Mouse (Mus musculus): ENCODE measurements around the gene Ugt1a1. TPM values are rescaled to one million over a fixed set of nuclear protein-coding genes. Genes with fewer than 3 reads are reported as not detected.
"Not testable (repeated sequence)": the region's sequence is repeated elsewhere in the genome, so short reads cannot be mapped to it uniquely, and the experiment has no call there.

Ugt1a1 gene
- polyA plus RNA-seq, 1 experiment from 2014 or later: not detected

GRCm38 (mm10) chr1:88222216-88222615 lies 10.5 kb downstream of the Ugt1a1 start:
- no peak for ATAC-seq (ENCODE audit: low FRiP score)
- Histone ChIP-seq H3K9me3 (peaks cover 29% of the 10 kb centered on the region), H3K36me3 (replicated peaks) (no peaks in the 10 kb centered on the region), H3K27me3 (no peaks in the 10 kb centered on the region), H3K27ac (no peak overlapping the region), H3K4me2 (no peak overlapping the region), H3K4me1 (no peaks in the 10 kb centered on the region), H3K4me3 (replicated peaks) (no peak overlapping the region), H3K9ac (no peak overlapping the region)
- 49% methylated on average over 2 of the region's 2 CpGs for WGBS

- not testable (repeated sequence) for H3K36me3 ChIP-seq (replicated peaks); H3K4me3 ChIP-seq (replicated peaks); H3K4me2 ChIP-seq; H3K4me1 ChIP-seq; H3K9ac ChIP-seq; H3K27ac ChIP-seq; ATAC-seq (ENCODE audit: low FRiP score); H3K27me3 ChIP-seq
- H3K9me3 ChIP-seq: peaks cover 32% of the 10 kb centered on the region
These were observed 11.3 kb downstream of the Ugt1a1 start for GRCm38 (mm10) chr1:88223011-88223515.

DNA sequence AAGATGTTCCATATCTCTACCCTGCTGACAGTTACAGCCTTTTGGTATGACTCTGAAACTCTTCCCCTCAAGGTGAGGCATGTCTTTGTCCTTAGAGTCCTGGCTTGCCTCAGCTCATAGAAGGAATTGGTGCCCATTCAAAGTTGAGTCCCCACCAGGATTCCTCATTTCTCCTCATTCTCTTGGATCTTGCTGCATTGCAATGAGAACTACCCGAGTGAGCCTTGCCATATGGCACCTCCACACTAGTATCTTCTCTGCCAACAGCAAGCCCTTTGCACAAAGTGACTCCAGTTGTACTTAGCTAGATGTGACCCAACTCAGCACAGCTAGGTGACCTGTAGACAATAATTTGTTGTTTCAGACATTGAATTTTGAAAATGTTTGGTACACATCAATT lies 11.8 kb downstream of the Ugt1a1 start:
- no peak for ATAC-seq (ENCODE audit: low FRiP score)
- Histone ChIP-seq H3K27ac (no peak overlapping the region), H3K27me3 (no peaks in the 10 kb centered on the region), H3K4me2 (no peak overlapping the region), H3K36me3 (replicated peaks) (no peaks in the 10 kb centered on the region), H3K4me1 (no peaks in the 10 kb centered on the region), H3K9me3 (peaks cover 38% of the 10 kb centered on the region), H3K9ac (no peak overlapping the region), H3K4me3 (replicated peaks) (no peak overlapping the region)
- WGBS: 51% methylated on average over 1 of the region's 1 CpGs

DNA sequence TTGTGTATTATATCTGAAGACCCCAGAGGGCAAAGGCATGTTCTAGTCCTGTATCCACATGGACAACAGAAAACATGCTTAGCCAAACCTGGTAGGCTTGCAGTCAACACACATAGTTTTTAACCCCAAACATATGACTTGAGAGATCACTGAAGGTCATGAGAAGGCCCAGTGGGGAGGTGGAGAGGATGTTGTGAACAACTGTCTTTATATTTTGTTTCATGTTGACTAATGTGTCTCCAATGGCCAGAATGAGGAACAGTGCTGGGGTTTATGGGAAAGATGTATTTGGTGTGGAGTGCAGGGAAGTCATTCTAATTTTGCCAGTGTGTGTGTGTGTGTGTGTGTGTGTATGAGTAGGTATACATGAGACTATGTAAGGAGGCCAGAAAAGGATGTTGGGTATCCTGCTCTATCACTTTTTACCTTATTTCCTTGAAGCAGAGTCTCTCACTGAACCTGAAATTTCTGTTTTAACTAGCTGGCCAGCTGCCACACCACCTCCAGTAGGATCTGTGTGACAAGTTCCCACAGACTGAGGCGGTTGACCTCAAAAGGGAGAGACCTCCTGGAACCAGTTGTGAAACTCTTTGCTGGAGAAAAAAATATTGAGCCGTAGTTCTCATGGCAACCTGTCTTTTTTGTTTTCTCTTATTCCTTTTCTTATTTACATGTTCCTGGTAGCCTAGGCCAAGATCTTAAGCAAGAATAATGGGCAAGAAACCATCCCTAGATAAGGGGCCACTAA lies 12.4 kb downstream of the Ugt1a1 start:
- ATAC-seq (ENCODE audit: low FRiP score): no peak
- Histone ChIP-seq H3K4me2 (no peak overlapping the region), H3K4me3 (replicated peaks) (no peak overlapping the region), H3K9ac (no peak overlapping the region), H3K9me3 (peaks cover 44% of the 10 kb centered on the region), H3K36me3 (replicated peaks) (no peaks in the 10 kb centered on the region), H3K27me3 (no peaks in the 10 kb centered on the region), H3K4me1 (no peaks in the 10 kb centered on the region), H3K27ac (no peak overlapping the region)
- 67% methylated on average over 2 of the region's 2 CpGs for WGBS

GRCm38 (mm10) chr1:88225301-88225700 lies 13.5 kb downstream of the Ugt1a1 start:
- H3K9ac ChIP-seq; H3K4me2 ChIP-seq; H3K36me3 ChIP-seq (replicated peaks); ATAC-seq (ENCODE audit: low FRiP score); H3K4me3 ChIP-seq (replicated peaks); H3K27me3 ChIP-seq; H3K4me1 ChIP-seq; H3K27ac ChIP-seq: not testable (repeated sequence)
- peaks cover 55% of the 10 kb centered on the region for H3K9me3 ChIP-seq
- 38% methylated on average over 2 of the region's 2 CpGs for WGBS

DNA sequence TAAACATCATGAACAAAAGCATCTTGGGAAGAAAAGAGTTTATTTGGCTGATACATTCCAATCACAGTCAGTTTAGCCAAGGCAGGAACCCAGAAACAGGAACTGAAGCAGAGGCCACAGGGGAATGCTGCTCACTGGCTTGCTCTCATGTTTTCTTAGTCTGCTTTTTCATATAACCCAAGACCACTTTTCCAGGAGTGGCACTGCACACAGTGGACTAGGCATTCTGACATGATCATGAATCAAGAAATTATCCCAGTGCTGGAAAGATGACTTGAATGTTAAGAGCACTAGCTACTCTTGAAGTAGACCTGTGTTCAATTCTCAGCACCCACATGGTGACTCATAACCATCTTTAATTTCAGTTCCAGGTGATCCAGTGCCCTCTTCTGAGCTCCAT lies 14.0 kb downstream of the Ugt1a1 start:
- Histone ChIP-seq H3K27ac (no peak overlapping the region), H3K4me2 (no peak overlapping the region), H3K4me1 (no peaks in the 10 kb centered on the region), H3K4me3 (replicated peaks) (no peak overlapping the region), H3K36me3 (replicated peaks) (no peaks in the 10 kb centered on the region), H3K27me3 (no peaks in the 10 kb centered on the region), H3K9me3 (peaks cover 59% of the 10 kb centered on the region), H3K9ac (no peak overlapping the region)
- no peak for ATAC-seq (ENCODE audit: low FRiP score)

DNA sequence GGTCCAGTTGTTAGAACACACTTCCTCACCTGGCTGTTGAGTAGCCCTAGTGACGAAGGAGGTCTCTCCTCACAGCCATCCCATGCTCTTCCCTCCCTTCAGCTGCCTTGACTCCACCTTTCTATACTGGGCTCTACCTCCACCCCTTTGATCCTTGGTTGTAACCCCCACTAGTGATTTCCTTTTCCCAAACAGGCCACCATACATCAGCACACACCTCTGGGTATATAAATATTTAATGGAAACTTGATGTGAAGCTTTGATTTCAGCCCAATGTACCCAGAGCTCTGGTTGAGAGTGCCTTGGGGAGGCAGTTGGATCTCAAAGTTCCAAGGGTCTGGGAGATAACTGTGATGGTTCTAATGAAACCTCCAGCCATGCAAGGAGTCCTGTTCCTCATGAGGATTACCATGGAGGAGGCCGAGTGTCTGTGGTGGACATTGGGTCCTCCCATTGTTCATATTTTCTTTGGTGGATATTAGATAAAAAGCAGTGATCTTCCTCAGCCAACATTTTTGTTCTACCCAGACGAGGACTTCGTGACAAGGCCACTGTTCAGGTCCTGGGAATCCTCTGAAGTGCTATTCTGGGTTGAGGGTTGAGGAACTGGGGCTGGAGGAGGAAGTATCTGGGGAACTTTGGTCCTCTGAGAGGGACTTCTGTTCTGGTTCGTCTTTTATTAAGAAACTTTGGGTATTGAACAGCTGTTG lies 15.1 kb downstream of the Ugt1a1 start, which contains the start of gene Mroh2a:
Gene Mroh2a (plus strand): TSS at position 317 of the 710 bp plus-strand sequence.
- H3K27me3 ChIP-seq: no peaks in the 10 kb centered on the region
- 56% methylated on average over 5 of the region's 5 CpGs for WGBS
- ATAC-seq (ENCODE audit: low FRiP score): no peak
- H3K27ac ChIP-seq: no peak within 1 kb of the TSS
- H3K36me3 ChIP-seq (replicated peaks): no peaks in the 10 kb centered on the region
- H3K4me1 ChIP-seq: no peaks in the 10 kb centered on the region
- H3K9me3 ChIP-seq: peaks cover 70% of the 10 kb centered on the region
- H3K4me3 ChIP-seq (replicated peaks): no peak within 1 kb of the TSS
- H3K4me2 ChIP-seq: no peak within 1 kb of the TSS
- H3K9ac ChIP-seq: no peak within 1 kb of the TSS

DNA sequence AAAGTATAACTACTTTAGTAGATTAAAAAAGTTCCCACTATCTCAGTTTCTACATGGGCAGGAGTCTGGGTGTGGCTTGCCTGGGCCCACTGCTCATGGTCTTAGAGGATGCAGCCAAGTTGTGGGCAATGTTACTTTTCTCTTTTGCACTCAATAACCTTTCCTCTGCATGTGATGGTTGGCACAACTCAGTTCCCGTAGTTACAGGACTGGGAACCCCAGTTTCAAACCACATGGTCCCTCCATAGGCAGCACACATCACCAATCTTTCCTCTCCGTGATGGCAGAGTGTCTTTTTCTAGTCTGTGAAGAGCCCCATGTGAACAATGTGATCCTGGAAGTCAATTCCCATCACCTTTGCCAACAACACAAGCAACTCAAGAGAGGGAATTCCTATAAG lies 15.7 kb downstream of the Ugt1a1 start:
- 65% methylated on average over 2 of the region's 2 CpGs for WGBS
- H3K36me3 ChIP-seq (replicated peaks): no peaks in the 10 kb centered on the region
- ATAC-seq (ENCODE audit: low FRiP score): no peak
- no peak overlapping the region for H3K4me3 ChIP-seq (replicated peaks)
- no peaks in the 10 kb centered on the region for H3K27me3 ChIP-seq
- no peak overlapping the region for H3K27ac ChIP-seq
- no peak overlapping the region for H3K4me2 ChIP-seq
- peaks cover 72% of the 10 kb centered on the region for H3K9me3 ChIP-seq
- H3K4me1 ChIP-seq: no peaks in the 10 kb centered on the region
- no peak overlapping the region for H3K9ac ChIP-seq

GRCm38 (mm10) chr1:88228121-88228520 lies 16.4 kb downstream of the Ugt1a1 start:
- H3K4me3 ChIP-seq (replicated peaks): no peak overlapping the region
- peaks cover 79% of the 10 kb centered on the region for H3K9me3 ChIP-seq
- H3K4me2 ChIP-seq: no peak overlapping the region
- no peaks in the 10 kb centered on the region for H3K4me1 ChIP-seq
- no peaks in the 10 kb centered on the region for H3K27me3 ChIP-seq
- H3K36me3 ChIP-seq (replicated peaks): no peaks in the 10 kb centered on the region
- H3K27ac ChIP-seq: no peak overlapping the region
- WGBS: 72% methylated on average over 7 of the region's 7 CpGs
- ATAC-seq (ENCODE audit: low FRiP score): no peak
- H3K9ac ChIP-seq: no peak overlapping the region

DNA sequence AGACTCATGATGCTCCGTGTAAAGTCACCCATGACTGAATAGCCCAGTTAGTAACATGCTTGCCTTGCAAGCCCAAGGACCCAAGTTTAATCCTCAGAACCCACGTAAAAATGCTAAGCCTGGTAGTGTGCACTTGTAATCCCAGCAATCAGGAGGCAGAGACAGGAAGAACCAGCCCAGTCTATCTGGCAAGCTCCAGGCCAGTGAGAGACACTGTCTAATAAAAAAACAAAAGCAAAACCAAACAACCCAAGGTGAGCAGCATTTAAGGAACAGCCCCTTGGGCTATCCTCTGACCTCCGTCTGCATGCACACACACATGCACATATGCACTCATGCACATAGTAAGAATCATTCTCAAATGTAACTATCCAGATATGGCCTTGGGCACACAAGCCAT lies 17.8 kb downstream of the Ugt1a1 start:
- Histone ChIP-seq H3K4me2 (no peak overlapping the region), H3K9ac (no peak overlapping the region), H3K4me1 (no peaks in the 10 kb centered on the region), H3K9me3 (peaks cover 93% of the 10 kb centered on the region), H3K4me3 (replicated peaks) (no peak overlapping the region), H3K27ac (no peak overlapping the region), H3K36me3 (replicated peaks) (no peaks in the 10 kb centered on the region), H3K27me3 (no peaks in the 10 kb centered on the region)
- WGBS: 79% methylated on average over 3 of the region's 3 CpGs
- no peak for ATAC-seq (ENCODE audit: low FRiP score)

- Histone ChIP-seq H3K36me3 (replicated peaks) (no peaks in the 10 kb centered on the region), H3K27ac (no peak overlapping the region), H3K4me1 (no peaks in the 10 kb centered on the region), H3K4me2 (no peak overlapping the region), H3K9ac (no peak overlapping the region), H3K9me3 (peaks cover 97% of the 10 kb centered on the region), H3K27me3 (no peaks in the 10 kb centered on the region), H3K4me3 (replicated peaks) (no peak overlapping the region)
- ATAC-seq (ENCODE audit: low FRiP score): no peak
- WGBS: 85% methylated on average over 5 of the region's 5 CpGs
These were observed 18.2 kb downstream of the Ugt1a1 start for GRCm38 (mm10) chr1:88229986-88230385.

DNA sequence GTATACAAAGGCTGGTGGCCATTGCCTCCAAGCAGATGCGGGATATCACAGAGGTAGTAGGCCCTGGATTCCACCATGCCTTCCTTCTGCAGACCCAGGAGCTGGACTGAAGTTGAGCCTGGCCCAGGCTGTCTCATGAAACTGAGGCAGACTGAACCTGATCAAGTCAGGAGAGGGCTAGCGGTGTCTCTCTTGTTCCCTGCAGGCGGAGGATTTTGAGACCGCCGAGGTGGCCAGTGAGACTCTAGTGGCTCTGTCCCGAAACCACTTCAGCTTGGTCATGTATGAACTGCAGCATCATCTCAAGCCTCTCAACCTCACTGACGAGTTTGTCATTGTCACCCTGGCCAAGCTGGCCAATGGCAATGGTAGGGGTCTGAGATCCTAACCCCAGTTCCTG lies 18.7 kb downstream of the Ugt1a1 start:
- 74% methylated on average over 7 of the region's 7 CpGs for WGBS
- H3K4me3 ChIP-seq (replicated peaks): no peak overlapping the region
- no peak overlapping the region for H3K27ac ChIP-seq
- ATAC-seq (ENCODE audit: low FRiP score): no peak
- H3K36me3 ChIP-seq (replicated peaks): no peaks in the 10 kb centered on the region
- H3K27me3 ChIP-seq: no peaks in the 10 kb centered on the region
- no peaks in the 10 kb centered on the region for H3K4me1 ChIP-seq
- H3K4me2 ChIP-seq: no peak overlapping the region
- H3K9me3 ChIP-seq: peaks cover 100% of the 10 kb centered on the region
- H3K9ac ChIP-seq: no peak overlapping the region

Data from forebrain, embryonic 12.5 days (tissue).